Mouse (Mus musculus): Measurements from ENCODE around the gene Fuca2.

Fuca2 gene

GRCm38 (mm10) chr10:13528155-13528554 lies 28.8 kb downstream of the Fuca2 start:
- DNase-seq (ENCODE audit: low spot score in 2 of 2): no peak

GRCm38 (mm10) chr10:13534751-13535150 lies 35.4 kb downstream of the Fuca2 start:
- DNase-seq (ENCODE audit: low spot score in 2 of 2): no peak

GRCm38 (mm10) chr10:13536706-13537105 lies 37.4 kb downstream of the Fuca2 start:
- no peak for DNase-seq (ENCODE audit: low spot score in 2 of 2)

- DNase-seq (ENCODE audit: low spot score in 2 of 2): no peak
Measured at GRCm38 (mm10) chr10:13539769-13540333, 40.5 kb downstream of the Fuca2 start.

- no peak for DNase-seq (ENCODE audit: low spot score in 2 of 2)
Measured at GRCm38 (mm10) chr10:13541721-13542120, 42.4 kb downstream of the Fuca2 start.

GRCm38 (mm10) chr10:13552646-13553497 lies 53.5 kb downstream of the Fuca2 start, which contains the start of the genes Adat2 and Pex3:
Gene Adat2 (plus strand): TSS chr10:13552894.
Gene Pex3 (minus strand): TSS chr10:13553142.
- DNase-seq (ENCODE audit: low spot score in 2 of 2): peak; percentile 87 to 90

DNA sequence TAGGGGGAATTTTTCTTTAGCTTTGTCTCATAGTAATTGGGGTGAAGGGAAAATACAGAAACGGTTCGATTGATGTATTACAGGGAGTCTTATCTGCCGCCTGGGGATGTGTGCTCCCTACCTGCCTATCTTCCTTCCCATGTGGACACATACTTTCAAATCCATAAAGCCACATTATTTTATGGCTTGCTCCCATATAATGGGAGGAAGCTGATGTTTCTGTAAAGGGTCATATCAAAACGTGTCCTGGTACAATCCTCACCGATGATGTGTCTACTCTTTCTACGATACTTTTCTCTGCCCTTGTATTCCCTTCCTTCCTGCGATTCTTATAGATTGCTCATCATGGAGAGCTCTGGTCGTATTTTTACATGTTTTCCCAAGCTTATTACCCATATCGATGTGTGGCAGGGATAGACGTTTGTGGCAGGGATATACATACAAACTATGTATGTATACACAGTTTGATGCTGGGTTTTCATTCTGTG lies 54.2 kb downstream of the Fuca2 start:
- no peak for DNase-seq (ENCODE audit: low spot score in 2 of 2)

- no peak for DNase-seq (ENCODE audit: low spot score in 2 of 2)
Measured at GRCm38 (mm10) chr10:13554316-13554715, 55.0 kb downstream of the Fuca2 start.

GRCm38 (mm10) chr10:13560014-13560674 lies 60.8 kb downstream of the Fuca2 start:
- no peak for DNase-seq (ENCODE audit: low spot score in 2 of 2)

- peak; percentile 19 to 34 for DNase-seq (ENCODE audit: low spot score in 2 of 2)
Measured at GRCm38 (mm10) chr10:13564364-13565079, 65.2 kb downstream of the Fuca2 start.

DNA sequence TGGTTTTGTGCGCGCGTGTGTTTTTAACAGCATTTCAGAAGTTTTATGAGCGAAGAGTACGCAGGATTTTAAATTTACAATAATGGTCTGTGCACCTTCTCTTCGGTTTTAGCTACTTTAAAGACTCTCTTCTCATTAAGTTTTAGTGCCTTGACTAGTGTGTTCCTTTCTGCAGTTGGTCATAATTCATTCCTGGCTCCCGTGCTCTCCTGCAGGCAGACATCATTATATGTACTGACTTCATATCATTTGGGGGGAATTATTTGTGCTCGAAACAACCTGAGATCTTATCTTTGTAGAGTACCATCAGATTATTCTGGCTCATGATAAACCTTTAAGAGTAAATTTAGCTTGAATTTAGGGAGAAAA lies 65.7 kb downstream of the Fuca2 start:
- DNase-seq (ENCODE audit: low spot score in 2 of 2): no peak

GRCm38 (mm10) chr10:13566393-13566792 lies 67.1 kb downstream of the Fuca2 start:
- no peak for DNase-seq (ENCODE audit: low spot score in 2 of 2)
